Mouse (Mus musculus): ENCODE results near the gene Ttc4. TPM values are rescaled to one million over a fixed set of nuclear protein-coding genes. Genes with fewer than 3 reads are reported as not detected.

Ttc4 gene
- polyA plus RNA-seq, 1 experiment from 2014 or later, result 89.0 TPM

GRCm38 (mm10) chr4:106647137-106647536 lies 31.6 kb downstream of the Ttc4 start:
- Histone ChIP-seq H3K27ac (no peak overlapping the region), H3K27me3 (no peaks in the 10 kb centered on the region), H3K9me3 (no peaks in the 10 kb centered on the region), H3K9ac (no peak overlapping the region), H3K36me3 (no peaks in the 10 kb centered on the region), H3K4me2 (no peak overlapping the region), H3K4me1 (peaks cover 20% of the 10 kb centered on the region), H3K4me3 (no peak overlapping the region)
- no peak for ATAC-seq (ENCODE audit: insufficient number of reproducible peaks, low FRiP score, low TSS enrichment, low read depth)
- 60% methylated on average over 6 of the region's 6 CpGs for WGBS

- no peak overlapping the region for H3K9ac ChIP-seq
- no peaks in the 10 kb centered on the region for H3K27me3 ChIP-seq
- peaks cover 12% of the 10 kb centered on the region for H3K4me1 ChIP-seq
- H3K4me2 ChIP-seq, result no peak overlapping the region
- no peaks in the 10 kb centered on the region for H3K9me3 ChIP-seq
- no peak overlapping the region for H3K4me3 ChIP-seq
- ATAC-seq (ENCODE audit: insufficient number of reproducible peaks, low FRiP score, low TSS enrichment, low read depth), result no peak
- H3K27ac ChIP-seq, result no peak overlapping the region
- WGBS, result 60% methylated on average over 5 of the region's 5 CpGs
- H3K36me3 ChIP-seq, result no peaks in the 10 kb centered on the region
Measured at GRCm38 (mm10) chr4:106645797-106646196, 32.9 kb downstream of the Ttc4 start.

GRCm38 (mm10) chr4:106644218-106644610 lies 34.5 kb downstream of the Ttc4 start:
- H3K27ac ChIP-seq, result peak overlapping the region; percentile 43; the same call in 1 of the 2 replicates
- WGBS, result 57% methylated on average over 6 of the region's 6 CpGs

GRCm38 (mm10) chr4:106643483-106644217 lies 35.1 kb downstream of the Ttc4 start:
- no peak; the same call in 1 of the 2 replicates for ATAC-seq (ENCODE audit: insufficient number of reproducible peaks, low FRiP score, low TSS enrichment, low read depth)
- Histone ChIP-seq H3K36me3 (no peaks in the 10 kb centered on the region), H3K4me3 (no peak overlapping the region), H3K9me3 (no peaks in the 10 kb centered on the region), H3K27ac (peak overlapping the region; percentile 43; the same call in 1 of the 2 replicates), H3K4me2 (no peak overlapping the region), H3K9ac (no peak overlapping the region), H3K27me3 (no peaks in the 10 kb centered on the region), H3K4me1 (peaks cover 12% of the 10 kb centered on the region)
- WGBS, result 7% methylated on average over 8 of the region's 8 CpGs

More at GRCm38 (mm10) chr4:106644218-106644610, 34.5 kb downstream of the Ttc4 start:
- Histone ChIP-seq H3K36me3 (no peaks in the 10 kb centered on the region), H3K9me3 (no peaks in the 10 kb centered on the region), H3K4me3 (no peak overlapping the region), H3K4me1 (peaks cover 12% of the 10 kb centered on the region), H3K27me3 (no peaks in the 10 kb centered on the region), H3K4me2 (no peak overlapping the region), H3K9ac (no peak overlapping the region)
- no peak for ATAC-seq (ENCODE audit: insufficient number of reproducible peaks, low FRiP score, low TSS enrichment, low read depth)

GRCm38 (mm10) chr4:106634086-106634479 lies 44.7 kb downstream of the Ttc4 start:
- Histone ChIP-seq H3K4me2 (no peak overlapping the region), H3K9ac (no peak overlapping the region), H3K27ac (peak overlapping the region; percentile 77), H3K9me3 (no peaks in the 10 kb centered on the region), H3K4me3 (no peak overlapping the region), H3K36me3 (no peaks in the 10 kb centered on the region), H3K4me1 (peaks cover 32% of the 10 kb centered on the region), H3K27me3 (peaks cover 4% of the 10 kb centered on the region; the same call in 1 of the 2 replicates)
- 45% methylated on average over 9 of the region's 9 CpGs for WGBS
- ATAC-seq (ENCODE audit: insufficient number of reproducible peaks, low FRiP score, low TSS enrichment, low read depth), result no peak

GRCm38 (mm10) chr4:106633281-106634085 lies 45.3 kb downstream of the Ttc4 start:
- H3K4me1 ChIP-seq, result peaks cover 32% of the 10 kb centered on the region
- WGBS, result 18% methylated on average over 8 of the region's 8 CpGs
- H3K27ac ChIP-seq, result peak overlapping the region; percentile 77
- peaks cover 4% of the 10 kb centered on the region; the same call in 1 of the 2 replicates for H3K27me3 ChIP-seq
- H3K4me3 ChIP-seq, result no peak overlapping the region
- H3K36me3 ChIP-seq, result no peaks in the 10 kb centered on the region
- ATAC-seq (ENCODE audit: insufficient number of reproducible peaks, low FRiP score, low TSS enrichment, low read depth), result peak; percentile 62; the same call in 1 of the 2 replicates
- no peak overlapping the region; the same call in 1 of the 2 replicates for H3K9ac ChIP-seq
- H3K4me2 ChIP-seq, result 0 out of 2 replicates have a peak overlapping the region, but pooled peaks have one; percentile 8
- H3K9me3 ChIP-seq, result no peaks in the 10 kb centered on the region

GRCm38 (mm10) chr4:106632313-106632712 lies 46.4 kb downstream of the Ttc4 start:
- Histone ChIP-seq H3K4me2 (no peak overlapping the region), H3K9ac (no peak overlapping the region), H3K36me3 (no peaks in the 10 kb centered on the region), H3K9me3 (no peaks in the 10 kb centered on the region), H3K27me3 (peaks cover 4% of the 10 kb centered on the region; the same call in 1 of the 2 replicates), H3K4me3 (no peak overlapping the region), H3K27ac (0 out of 2 replicates have a peak overlapping the region, but pooled peaks have one; percentile 77), H3K4me1 (peaks cover 32% of the 10 kb centered on the region)
- ATAC-seq (ENCODE audit: insufficient number of reproducible peaks, low FRiP score, low TSS enrichment, low read depth), result no peak
- 0% methylated on average over 1 of the region's 3 CpGs for WGBS

GRCm38 (mm10) chr4:106630333-106631220 lies 48.2 kb downstream of the Ttc4 start:
- 15% methylated on average over 14 of the region's 14 CpGs for WGBS
- Histone ChIP-seq H3K9ac (no peak overlapping the region), H3K4me2 (peak overlapping the region; percentile 6; the same call in 1 of the 2 replicates), H3K27ac (peak overlapping the region; percentile 62), H3K9me3 (no peaks in the 10 kb centered on the region), H3K4me3 (no peak overlapping the region), H3K27me3 (peaks cover 1% of the 10 kb centered on the region; the same call in 1 of the 2 replicates), H3K4me1 (peaks cover 32% of the 10 kb centered on the region), H3K36me3 (no peaks in the 10 kb centered on the region)
- peak; percentile 46; the same call in 1 of the 2 replicates for ATAC-seq (ENCODE audit: insufficient number of reproducible peaks, low FRiP score, low TSS enrichment, low read depth)

- no peak for ATAC-seq (ENCODE audit: insufficient number of reproducible peaks, low FRiP score, low TSS enrichment, low read depth)
- peaks cover 12% of the 10 kb centered on the region for H3K27me3 ChIP-seq
- no peaks in the 10 kb centered on the region for H3K36me3 ChIP-seq
- H3K9me3 ChIP-seq, result no peaks in the 10 kb centered on the region
- no peak overlapping the region for H3K9ac ChIP-seq
- H3K27ac ChIP-seq, result peak overlapping the region; percentile 5; the same call in 1 of the 2 replicates
- no peak overlapping the region for H3K4me2 ChIP-seq
- 63% methylated on average over 5 of the region's 5 CpGs for WGBS
- H3K4me1 ChIP-seq, result peaks cover 32% of the 10 kb centered on the region
- no peak overlapping the region for H3K4me3 ChIP-seq
Measured at GRCm38 (mm10) chr4:106629374-106629773, 49.4 kb downstream of the Ttc4 start.

GRCm38 (mm10) chr4:106628650-106629360 lies 49.9 kb downstream of the Ttc4 start:
- H3K36me3 ChIP-seq, result no peaks in the 10 kb centered on the region
- H3K27ac ChIP-seq, result peak overlapping the region; percentile 5; the same call in 1 of the 2 replicates
- no peak for ATAC-seq (ENCODE audit: insufficient number of reproducible peaks, low FRiP score, low TSS enrichment, low read depth)
- H3K4me3 ChIP-seq, result no peak overlapping the region
- peaks cover 26% of the 10 kb centered on the region for H3K4me1 ChIP-seq
- H3K27me3 ChIP-seq, result peaks cover 18% of the 10 kb centered on the region
- no peak overlapping the region for H3K4me2 ChIP-seq
- 29% methylated on average over 9 of the region's 9 CpGs for WGBS
- no peaks in the 10 kb centered on the region for H3K9me3 ChIP-seq
- H3K9ac ChIP-seq, result no peak overlapping the region

- Histone ChIP-seq H3K9me3 (no peaks in the 10 kb centered on the region), H3K9ac (no peak overlapping the region), H3K27me3 (peaks cover 28% of the 10 kb centered on the region), H3K4me2 (no peak overlapping the region), H3K27ac (no peak overlapping the region), H3K4me3 (no peak overlapping the region), H3K4me1 (peaks cover 17% of the 10 kb centered on the region), H3K36me3 (no peaks in the 10 kb centered on the region)
- 70% methylated on average over 5 of the region's 5 CpGs for WGBS
- no peak for ATAC-seq (ENCODE audit: insufficient number of reproducible peaks, low FRiP score, low TSS enrichment, low read depth)
Measured at GRCm38 (mm10) chr4:106627809-106628208, 50.9 kb downstream of the Ttc4 start.
